Mouse (Mus musculus) cerebellum, adult 2 months (tissue): Measurements from ENCODE around the gene Sspo.

ENCODE experiments used
- CTCF ChIP-seq: fragments of 200-500 bp; IDR thresholded peaks from 2 replicates; pipeline ENCODE4 v1.5.1; 2011; ENCODE audit warnings: low read depth, mild to moderate bottlenecking, control low read depth, low read length, moderate library complexity, borderline replicate concordance; ENCODE audit not compliant: insufficient read depth
- POLR2A ChIP-seq: fragments of 200-500 bp; IDR thresholded peaks from 2 replicates; pipeline ENCODE4 v1.6.1; 2011; ENCODE audit warnings: low read length, control low read depth, borderline replicate concordance; ENCODE audit not compliant: insufficient read depth

GRCm38 (mm10) chr6:48539860-48540259, 91.8 kb downstream of the Sspo start:
- TF ChIP-seq CTCF (no peak), POLR2A (no peak)
